Mouse (Mus musculus) granulocyte monocyte progenitor cell, adult 5-6 weeks (primary cell): Measurements from ENCODE around the gene Acot2. TPM values are rescaled to one million over a fixed set of nuclear protein-coding genes. Genes with fewer than 3 reads are reported as not detected.
"Not testable (repeated sequence)": the region's sequence is repeated elsewhere in the genome, so short reads cannot be mapped to it uniquely, and the experiment has no call there.

Experiments used
- ATAC-seq: replicated peaks from 2 replicates; pipeline ENCODE4 v1.8.0; 2016; ENCODE audit warnings: mild to moderate bottlenecking, moderate TSS enrichment, inconsistent platforms; ENCODE audit not compliant: poor library complexity, severe bottlenecking
- total RNA-seq, 2 experiments: library from RNA; stranded (forward) in 1 of 2; stranded (reverse) in 1 of 2; fragments of 200-712, 200-1000 nt in 1 of 2; fragments of >200 nt in 1 of 2; fragmentation: Nextera tagmentation in 1 of 2; gene quantifications; 2 replicates each; pipeline ENCODE4 v1.2.3; 2014 to 2017

Acot2 gene
- total RNA-seq, 2 experiments from 2014 or later = 10.1 to 12.0 TPM

- no peak for ATAC-seq
Measured at GRCm38 (mm10) chr12:84032854-84033253, 45.2 kb downstream of the Acot2 start.

GRCm38 (mm10) chr12:84033302-84033701 is 45.6 kb downstream of the Acot2 start:
- 0 out of 2 replicates have a peak, but pooled peaks have one; percentile 9 for ATAC-seq

GRCm38 (mm10) chr12:84034108-84034507 is 46.4 kb downstream of the Acot2 start:
- ATAC-seq = peak; percentile 60

GRCm38 (mm10) chr12:84038241-84038640 is 50.6 kb downstream of the Acot2 start, which contains the start of gene Acot4:
Gene Acot4, plus strand, starts transcription at chr12:84038379.
- ATAC-seq = peak; percentile 48

- ATAC-seq = not testable (repeated sequence)
Measured at GRCm38 (mm10) chr12:84038691-84039111, 51.0 kb downstream of the Acot2 start, which contains the start of gene Gm49366. Gene Gm49366, plus strand, starts transcription at chr12:84038935.

GRCm38 (mm10) chr12:84042248-84042647 is 54.6 kb downstream of the Acot2 start:
- no peak for ATAC-seq

Other genes starting within 250 kb of the Acot2 start
- not detected in 2 replicates for gene Papln, start 224.2 kb upstream of the Acot2 start, total RNA-seq (2014; fragmentation: Nextera tagmentation)
- not detected in 2 replicates for gene Papln, start 224.2 kb upstream of the Acot2 start, total RNA-seq (2017)
- gene Numb, start 65.9 kb upstream of the Acot2 start, total RNA-seq (2014; fragmentation: Nextera tagmentation) = 9.3 and 14.2 TPM in 2 replicates
- gene Numb, start 65.9 kb upstream of the Acot2 start, total RNA-seq (2017) = 20.4 and 20.8 TPM in 2 replicates
- gene Riox1, start 37.3 kb upstream of the Acot2 start, total RNA-seq (2014; fragmentation: Nextera tagmentation) = 13.0 and 18.5 TPM in 2 replicates
- 15.8 and 21.5 TPM in 2 replicates for gene Riox1, start 37.3 kb upstream of the Acot2 start, total RNA-seq (2017)
- not detected in 2 replicates for gene Heatr4, start 3.0 kb upstream of the Acot2 start, total RNA-seq (2014; fragmentation: Nextera tagmentation)
- gene Heatr4, start 3.0 kb upstream of the Acot2 start, total RNA-seq (2017) = not detected in 2 replicates
- gene Acot1, start 21.6 kb downstream of the Acot2 start, total RNA-seq (2014; fragmentation: Nextera tagmentation) = 14.7 and 16.2 TPM in 2 replicates
- gene Acot1, start 21.6 kb downstream of the Acot2 start, total RNA-seq (2017) = 9.6 and 12.3 TPM in 2 replicates
- 0.13 TPM in 1 of 2 replicates, not detected in the other for gene Acot4, start 50.5 kb downstream of the Acot2 start, total RNA-seq (2014; fragmentation: Nextera tagmentation)
- not detected in 2 replicates for gene Acot4, start 50.5 kb downstream of the Acot2 start, total RNA-seq (2017)
- gene Gm49366, start 51.1 kb downstream of the Acot2 start, total RNA-seq (2014; fragmentation: Nextera tagmentation) = not detected in 2 replicates
- gene Gm49366, start 51.1 kb downstream of the Acot2 start, total RNA-seq (2017) = not detected in 2 replicates
- gene Acot3, start 64.3 kb downstream of the Acot2 start, total RNA-seq (2014; fragmentation: Nextera tagmentation) = not detected in 2 replicates
- gene Acot3, start 64.3 kb downstream of the Acot2 start, total RNA-seq (2017) = not detected in 2 replicates
- gene Acot5, start 81.5 kb downstream of the Acot2 start, total RNA-seq (2014; fragmentation: Nextera tagmentation) = not detected in 2 replicates
- not detected in 2 replicates for gene Acot5, start 81.5 kb downstream of the Acot2 start, total RNA-seq (2017)
- gene Acot6, start 112.8 kb downstream of the Acot2 start, total RNA-seq (2014; fragmentation: Nextera tagmentation) = 0.68 and 2.2 TPM in 2 replicates
- 0.22 and 0.31 TPM in 2 replicates for gene Acot6, start 112.8 kb downstream of the Acot2 start, total RNA-seq (2017)
- 1.5 and 4.1 TPM in 2 replicates for gene Dnal1, start 126.5 kb downstream of the Acot2 start, total RNA-seq (2014; fragmentation: Nextera tagmentation)
- 0.77 and 0.78 TPM in 2 replicates for gene Dnal1, start 126.5 kb downstream of the Acot2 start, total RNA-seq (2017)
- 0.26 and 0.47 TPM in 2 replicates for gene Pnma1, start 160.6 kb downstream of the Acot2 start, total RNA-seq (2014; fragmentation: Nextera tagmentation)
- 0.17 TPM in 1 of 2 replicates, not detected in the other for gene Pnma1, start 160.6 kb downstream of the Acot2 start, total RNA-seq (2017)
- 12.7 and 15.1 TPM in 2 replicates for gene Elmsan1, start 231.0 kb downstream of the Acot2 start, total RNA-seq (2014; fragmentation: Nextera tagmentation)
- gene Elmsan1, start 231.0 kb downstream of the Acot2 start, total RNA-seq (2017) = 7.8 and 10.1 TPM in 2 replicates